Mouse (Mus musculus) liver, adult 2 months (tissue): ENCODE data around the gene Tenm3. TPM values are rescaled to one million over a fixed set of nuclear protein-coding genes. Genes with fewer than 3 reads are reported as not detected.

Experiments used
- DNase-seq: peaks from one replicate; pipeline ENCODE4 v3.0.0-alpha.2; 2011; ENCODE audit warnings: low read depth, low spot score; ENCODE audit errors: extremely low read depth
- H3K27ac ChIP-seq: fragments of 200-500 bp; replicated peaks from 2 replicates; pipeline ENCODE4 v1.5.1; 2012; ENCODE audit warnings: low read depth, mild to moderate bottlenecking, control low read depth, inconsistent platforms, low read length; ENCODE audit not compliant: insufficient read depth
- H3K27me3 ChIP-seq: fragments of 200-500 bp; 2 replicates; pipeline ENCODE4 v1.6.1; 2012; ENCODE audit warnings: mild to moderate bottlenecking, moderate library complexity, low read length, inconsistent platforms; ENCODE audit not compliant: control insufficient read depth, insufficient read depth
- H3K36me3 ChIP-seq: fragments of 200-500 bp; 2 replicates; pipeline ENCODE4 v1.6.1; 2012; ENCODE audit warnings: low read length, inconsistent platforms; ENCODE audit not compliant: control insufficient read depth, insufficient read depth
- H3K4me1 ChIP-seq: fragments of 200-500 bp; 2 replicates; pipeline ENCODE4 v1.6.1; 2011; ENCODE audit warnings: low read length; ENCODE audit not compliant: control insufficient read depth, insufficient read depth
- H3K4me3 ChIP-seq: fragments of 200-500 bp; 2 replicates; pipeline ENCODE4 v1.5.1; 2011; ENCODE audit warnings: low read depth, mild to moderate bottlenecking, control low read depth, low read length, moderate library complexity; ENCODE audit not compliant: insufficient read depth
- H3K79me2 ChIP-seq: fragments of 200-500 bp; 2 replicates; pipeline ENCODE4 v1.6.1; 2012; ENCODE audit warnings: inconsistent platforms, mild to moderate bottlenecking, low read length, moderate library complexity; ENCODE audit not compliant: control insufficient read depth, insufficient read depth
- H3K9ac ChIP-seq: fragments of 200-500 bp; 2 replicates; pipeline ENCODE4 v1.6.1; 2012; ENCODE audit warnings: low read depth, mild to moderate bottlenecking, control low read depth, inconsistent platforms, low read length
- CTCF ChIP-seq: fragments of 200-500 bp; IDR thresholded peaks from 2 replicates; pipeline ENCODE4 v1.5.1; 2011; ENCODE audit warnings: low read depth, low read length, control low read depth
- POLR2A ChIP-seq: fragments of 200-500 bp; IDR thresholded peaks from 2 replicates; pipeline ENCODE4 v1.6.1; 2011; ENCODE audit warnings: low read length, control low read depth; ENCODE audit not compliant: insufficient read depth; ENCODE audit errors: extremely low read depth
- WGBS: fragments of 180-500 bp; shearing (Covaris S2); methylation state at CpG from one replicate; pipeline ENCODE4 v1.1.7; 2018; 5-methylcytosine and 5-hydroxymethylcytosine counted together
- polyA plus RNA-seq: library from polyadenylated mRNA; depleted of rRNA; stranded (reverse); fragments of >200 nt; gene quantifications from 2 replicates; pipeline ENCODE4 v1.2.3, GENCODE M21; 2012
- total RNA-seq: library from RNA; depleted of rRNA; stranded (reverse); fragments of >200 nt; gene quantifications from 2 replicates; pipeline ENCODE4 v1.2.3, GENCODE M21; 2014

The Tenm3 gene
- total and polyA plus RNA-seq, 2 experiments, result 5.3 to 12.5 TPM

DNA sequence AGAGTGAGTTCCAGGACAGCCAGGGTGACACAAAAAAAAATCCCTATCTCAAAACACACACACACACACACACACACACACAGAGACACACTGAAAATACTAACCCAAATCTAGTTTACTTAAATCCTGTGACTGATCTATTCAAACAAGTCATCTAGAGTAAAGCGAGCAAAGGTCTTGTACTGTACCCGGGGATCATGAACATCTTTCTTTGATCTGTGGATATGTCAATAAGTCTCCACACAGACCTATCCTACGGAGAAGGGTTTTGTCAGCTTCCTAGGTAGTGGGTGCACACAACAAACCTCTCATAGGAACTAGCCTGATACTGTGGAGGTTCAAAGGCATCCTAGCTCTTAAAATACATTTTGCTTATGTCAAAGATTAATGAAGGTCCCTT lies 307.9 kb downstream of the Tenm3 start:
- no peaks in the 10 kb centered on the region for H3K27me3 ChIP-seq
- H3K4me1 ChIP-seq, result peaks cover 5% of the 10 kb centered on the region; the same call in 1 of the 2 replicates
- no peak for TF ChIP-seq CTCF
- TF ChIP-seq POLR2A, result no peak
- no peak overlapping the region for H3K4me3 ChIP-seq
- H3K27ac ChIP-seq, result no peak overlapping the region
- DNase-seq, result peak; percentile 96
- no peaks in the 10 kb centered on the region for H3K36me3 ChIP-seq
- H3K9ac ChIP-seq, result no peak overlapping the region
- no peaks in the 10 kb centered on the region; the same call in 1 of the 2 replicates for H3K79me2 ChIP-seq
- WGBS, result 26% methylated on average over 3 of the region's 3 CpGs

DNA sequence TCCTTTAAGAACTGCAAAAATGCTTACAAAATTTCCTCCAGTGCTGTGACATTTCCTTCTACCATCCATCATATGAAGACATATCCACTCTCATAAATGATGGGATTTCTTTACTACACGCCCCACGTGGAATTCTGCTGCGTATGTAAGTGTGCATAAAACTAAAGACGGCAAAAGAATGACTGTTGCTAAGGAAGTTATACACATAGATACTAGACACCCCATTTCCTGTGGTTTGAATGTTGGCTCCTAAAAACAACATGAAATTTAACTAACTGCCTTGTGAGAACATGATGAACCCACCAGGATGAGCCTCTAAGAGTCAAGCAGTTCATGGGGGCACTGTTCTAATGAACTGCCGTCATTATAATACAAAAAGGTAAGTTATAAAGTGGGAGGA lies 312.0 kb downstream of the Tenm3 start:
- no peak for DNase-seq
- 71% methylated on average over 5 of the region's 5 CpGs for WGBS
- Histone ChIP-seq H3K36me3 (no peaks in the 10 kb centered on the region), H3K4me1 (peaks cover 5% of the 10 kb centered on the region; the same call in 1 of the 2 replicates), H3K79me2 (no peaks in the 10 kb centered on the region; the same call in 1 of the 2 replicates), H3K4me3 (no peak overlapping the region), H3K27me3 (no peaks in the 10 kb centered on the region), H3K9ac (no peak overlapping the region), H3K27ac (no peak overlapping the region)
- TF ChIP-seq CTCF, result no peak
- TF ChIP-seq POLR2A, result no peak

DNA sequence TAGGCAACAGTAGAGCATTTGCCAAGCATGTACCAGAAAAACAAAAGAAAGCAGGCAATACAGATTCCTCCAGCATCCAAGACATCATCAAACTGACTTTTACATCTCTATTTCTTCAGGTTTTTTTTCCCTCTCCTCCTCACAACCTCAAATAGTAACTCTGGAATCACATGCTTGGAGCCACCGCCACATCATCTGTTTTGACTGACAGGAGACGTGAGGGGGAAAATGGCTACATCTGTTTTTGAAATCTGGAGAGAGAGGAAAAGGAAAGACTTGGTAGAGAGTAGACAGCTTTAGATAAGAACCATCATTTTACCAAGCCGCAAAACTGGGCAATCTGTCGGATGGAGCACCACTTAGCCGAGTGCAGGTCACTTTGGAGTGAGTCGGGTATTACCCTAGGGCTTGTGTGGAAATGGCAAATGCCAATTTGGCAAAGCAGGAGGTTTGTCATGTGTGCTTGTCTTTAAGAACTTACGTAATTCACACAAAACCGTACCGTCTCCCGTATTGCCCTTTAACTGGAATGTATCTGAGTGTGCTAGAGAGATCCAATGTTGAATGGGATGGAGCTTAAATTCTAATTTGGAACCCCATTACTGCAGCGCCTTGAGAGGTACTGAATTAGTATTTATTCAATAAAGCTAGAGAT lies 312.7 kb downstream of the Tenm3 start:
- no peaks in the 10 kb centered on the region; the same call in 1 of the 2 replicates for H3K79me2 ChIP-seq
- H3K4me3 ChIP-seq, result no peak overlapping the region
- no peak overlapping the region for H3K9ac ChIP-seq
- no peak for TF ChIP-seq CTCF
- TF ChIP-seq POLR2A, result no peak
- DNase-seq, result peak; percentile 93
- H3K27ac ChIP-seq, result no peak overlapping the region
- H3K36me3 ChIP-seq, result no peaks in the 10 kb centered on the region
- no peaks in the 10 kb centered on the region for H3K27me3 ChIP-seq
- 48% methylated on average over 11 of the region's 11 CpGs for WGBS
- peaks cover 3% of the 10 kb centered on the region; the same call in 1 of the 2 replicates for H3K4me1 ChIP-seq

DNA sequence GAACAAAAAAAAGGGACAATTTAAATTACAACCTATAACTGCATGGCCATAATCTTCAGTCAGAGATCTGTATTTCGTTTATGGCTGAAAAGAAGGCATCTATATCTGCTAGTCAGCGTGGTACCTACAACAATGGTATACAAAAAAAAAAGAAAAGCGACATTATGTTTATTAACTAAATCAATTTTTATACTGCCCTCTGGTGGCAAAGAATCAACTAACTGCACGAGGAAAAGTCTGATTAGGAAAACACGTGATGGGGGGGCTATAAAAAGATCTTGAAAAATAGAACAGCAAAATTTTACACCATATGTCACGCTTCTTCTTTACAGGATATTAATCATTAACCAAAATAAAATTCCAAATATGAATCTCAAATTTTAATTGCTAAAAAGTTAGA lies 316.3 kb downstream of the Tenm3 start:
- Histone ChIP-seq H3K36me3 (no peaks in the 10 kb centered on the region), H3K27me3 (no peaks in the 10 kb centered on the region), H3K27ac (no peak overlapping the region), H3K4me1 (no peaks in the 10 kb centered on the region), H3K4me3 (no peak overlapping the region), H3K9ac (no peak overlapping the region), H3K79me2 (no peaks in the 10 kb centered on the region; the same call in 1 of the 2 replicates)
- no peak for DNase-seq
- 22% methylated on average over 6 of the region's 6 CpGs for WGBS
- TF ChIP-seq CTCF (peak; percentile 33; the same call in 1 of the 2 replicates), POLR2A (no peak)

DNA sequence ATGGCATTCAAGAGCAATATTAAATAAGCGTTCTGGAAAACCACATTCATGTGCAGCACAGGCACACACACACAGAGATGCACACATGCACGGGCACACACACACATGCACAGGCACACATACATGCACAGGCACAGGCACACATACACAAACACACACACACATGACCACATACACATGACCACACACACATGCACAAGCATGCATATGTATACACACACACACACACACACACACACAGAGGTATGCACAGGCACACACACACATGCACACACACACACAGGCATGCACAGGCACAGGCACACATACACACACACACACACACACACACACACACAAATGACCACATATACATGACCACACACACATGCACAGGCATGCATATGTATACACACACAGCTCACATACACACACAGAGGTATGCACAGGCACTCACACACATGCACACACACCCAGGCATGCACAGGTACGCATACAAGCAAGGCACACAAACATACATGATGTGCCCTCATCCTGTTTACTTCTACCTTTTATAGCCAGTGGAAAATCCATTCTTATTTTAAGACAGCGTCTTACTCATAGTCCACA lies 321.1 kb downstream of the Tenm3 start:
- peaks cover 2% of the 10 kb centered on the region; the same call in 1 of the 2 replicates for H3K4me1 ChIP-seq
- no peak overlapping the region for H3K4me3 ChIP-seq
- H3K9ac ChIP-seq, result no peak overlapping the region
- H3K27me3 ChIP-seq, result no peaks in the 10 kb centered on the region
- 95% methylated on average over 4 of the region's 4 CpGs for WGBS
- H3K27ac ChIP-seq, result no peak overlapping the region
- H3K36me3 ChIP-seq, result no peaks in the 10 kb centered on the region
- no peaks in the 10 kb centered on the region for H3K79me2 ChIP-seq
- DNase-seq, result no peak
- no peak for TF ChIP-seq CTCF
- TF ChIP-seq POLR2A, result no peak

DNA sequence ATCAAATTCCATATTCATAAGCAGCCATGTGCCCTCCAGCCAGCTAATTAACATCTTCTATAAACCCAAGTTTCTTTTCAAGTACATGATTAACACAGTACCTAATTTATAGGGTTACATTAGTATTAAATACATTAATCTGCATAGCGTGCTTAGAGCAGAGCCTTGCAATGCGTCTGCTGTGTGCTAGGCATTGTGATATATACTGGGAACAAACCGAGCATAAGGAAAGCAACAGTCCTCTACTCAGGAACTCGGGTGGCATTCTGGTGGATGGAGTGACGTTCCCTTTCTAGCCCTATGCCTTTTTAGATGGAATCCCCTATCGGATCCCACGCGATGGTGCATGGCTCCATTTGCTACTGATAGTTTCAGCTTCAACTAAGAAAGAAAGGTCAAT lies 321.7 kb downstream of the Tenm3 start:
- Histone ChIP-seq H3K4me1 (peaks cover 5% of the 10 kb centered on the region), H3K4me3 (no peak overlapping the region), H3K36me3 (no peaks in the 10 kb centered on the region), H3K27ac (no peak overlapping the region), H3K27me3 (no peaks in the 10 kb centered on the region), H3K79me2 (no peaks in the 10 kb centered on the region), H3K9ac (no peak overlapping the region)
- 94% methylated on average over 8 of the region's 8 CpGs for WGBS
- DNase-seq, result no peak
- TF ChIP-seq POLR2A (no peak), CTCF (no peak)
